Mouse (Mus musculus): ENCODE results near the gene Fosl2. TPM values are rescaled to one million over a fixed set of nuclear protein-coding genes. Genes with fewer than 3 reads are reported as not detected.

The Fosl2 gene
- polyA plus RNA-seq, 1 experiment, result 9.2 TPM

- TF ChIP-seq CTCF (IDR thresholded peaks at IDR 0.05; ENCODE audit: borderline replicate concordance, control insufficient read depth, extremely low read depth, insufficient read depth, low read length, poor library complexity) (no peak), POLR2A (IDR thresholded peaks at IDR 0.05; ENCODE audit: control insufficient read depth, extremely low read depth, insufficient read depth, low read length, poor library complexity) (no peak)
- Histone ChIP-seq H3K27ac (ENCODE audit: control insufficient read depth, insufficient read depth, low read length) (no peak overlapping the region), H3K27me3 (ENCODE audit: control insufficient read depth, insufficient read depth, low read length) (peaks cover 2% of the 10 kb centered on the region; the same call in 1 of the 2 replicates), H3K36me3 (ENCODE audit: control insufficient read depth, insufficient read depth, low read length) (no peaks in the 10 kb centered on the region), H3K4me3 (ENCODE audit: control insufficient read depth, insufficient read depth, low read length) (peak overlapping the region; percentile 10; the same call in 1 of the 2 replicates), H3K4me1 (replicated peaks; ENCODE audit: control insufficient read depth, insufficient read depth, low read length) (peaks cover 20% of the 10 kb centered on the region)
- WGBS, result 8% methylated on average over 12 of the region's 12 CpGs
- DNase-seq, result no peak
Observed at GRCm38 (mm10) chr5:32137106-32137522, 1.5 kb downstream of the Fosl2 start.

- no peaks in the 10 kb centered on the region for H3K36me3 ChIP-seq (ENCODE audit: control insufficient read depth, insufficient read depth, low read length)
- WGBS, result 86% methylated on average over 10 of the region's 10 CpGs
- no peak for DNase-seq
- no peak overlapping the region for H3K4me3 ChIP-seq (ENCODE audit: control insufficient read depth, insufficient read depth, low read length)
- peaks cover 2% of the 10 kb centered on the region; the same call in 1 of the 2 replicates for H3K27me3 ChIP-seq (ENCODE audit: control insufficient read depth, insufficient read depth, low read length)
- H3K27ac ChIP-seq (ENCODE audit: control insufficient read depth, insufficient read depth, low read length), result no peak overlapping the region
- H3K4me1 ChIP-seq (replicated peaks; ENCODE audit: control insufficient read depth, insufficient read depth, low read length), result peaks cover 13% of the 10 kb centered on the region
- TF ChIP-seq POLR2A (IDR thresholded peaks at IDR 0.05; ENCODE audit: control insufficient read depth, extremely low read depth, insufficient read depth, low read length, poor library complexity), result no peak
- TF ChIP-seq CTCF (IDR thresholded peaks at IDR 0.05; ENCODE audit: borderline replicate concordance, control insufficient read depth, extremely low read depth, insufficient read depth, low read length, poor library complexity), result no peak
Observed at GRCm38 (mm10) chr5:32138446-32139195, 3.0 kb downstream of the Fosl2 start.

GRCm38 (mm10) chr5:32139516-32140037 lies 4.0 kb downstream of the Fosl2 start:
- Histone ChIP-seq H3K36me3 (ENCODE audit: control insufficient read depth, insufficient read depth, low read length) (no peaks in the 10 kb centered on the region), H3K4me3 (ENCODE audit: control insufficient read depth, insufficient read depth, low read length) (no peak overlapping the region), H3K27me3 (ENCODE audit: control insufficient read depth, insufficient read depth, low read length) (no peaks in the 10 kb centered on the region; the same call in 1 of the 2 replicates), H3K4me1 (replicated peaks; ENCODE audit: control insufficient read depth, insufficient read depth, low read length) (peaks cover 11% of the 10 kb centered on the region), H3K27ac (ENCODE audit: control insufficient read depth, insufficient read depth, low read length) (no peak overlapping the region)
- 61% methylated on average over 9 of the region's 9 CpGs for WGBS
- peak; percentile 57 for DNase-seq
- TF ChIP-seq POLR2A (IDR thresholded peaks at IDR 0.05; ENCODE audit: control insufficient read depth, extremely low read depth, insufficient read depth, low read length, poor library complexity) (no peak), CTCF (IDR thresholded peaks at IDR 0.05; ENCODE audit: borderline replicate concordance, control insufficient read depth, extremely low read depth, insufficient read depth, low read length, poor library complexity) (0 out of 2 replicates have a peak, but pooled peaks have one; percentile 16)

GRCm38 (mm10) chr5:32141899-32142298 lies 6.3 kb downstream of the Fosl2 start:
- DNase-seq, result no peak
- 92% methylated on average over 2 of the region's 2 CpGs for WGBS
- H3K4me1 ChIP-seq (replicated peaks; ENCODE audit: control insufficient read depth, insufficient read depth, low read length), result no peaks in the 10 kb centered on the region
- TF ChIP-seq CTCF (IDR thresholded peaks at IDR 0.05; ENCODE audit: borderline replicate concordance, control insufficient read depth, extremely low read depth, insufficient read depth, low read length, poor library complexity) (no peak), POLR2A (IDR thresholded peaks at IDR 0.05; ENCODE audit: control insufficient read depth, extremely low read depth, insufficient read depth, low read length, poor library complexity) (no peak)
- no peaks in the 10 kb centered on the region for H3K27me3 ChIP-seq (ENCODE audit: control insufficient read depth, insufficient read depth, low read length)
- H3K4me3 ChIP-seq (ENCODE audit: control insufficient read depth, insufficient read depth, low read length), result no peak overlapping the region
- no peak overlapping the region for H3K27ac ChIP-seq (ENCODE audit: control insufficient read depth, insufficient read depth, low read length)
- H3K36me3 ChIP-seq (ENCODE audit: control insufficient read depth, insufficient read depth, low read length), result no peaks in the 10 kb centered on the region

- no peaks in the 10 kb centered on the region for H3K36me3 ChIP-seq (ENCODE audit: control insufficient read depth, insufficient read depth, low read length)
- no peak for DNase-seq
- no peaks in the 10 kb centered on the region for H3K27me3 ChIP-seq (ENCODE audit: control insufficient read depth, insufficient read depth, low read length)
- no peak overlapping the region for H3K27ac ChIP-seq (ENCODE audit: control insufficient read depth, insufficient read depth, low read length)
- 92% methylated on average over 13 of the region's 13 CpGs for WGBS
- H3K4me3 ChIP-seq (ENCODE audit: control insufficient read depth, insufficient read depth, low read length), result no peak overlapping the region
- no peak for TF ChIP-seq POLR2A (IDR thresholded peaks at IDR 0.05; ENCODE audit: control insufficient read depth, extremely low read depth, insufficient read depth, low read length, poor library complexity)
- TF ChIP-seq CTCF (IDR thresholded peaks at IDR 0.05; ENCODE audit: borderline replicate concordance, control insufficient read depth, extremely low read depth, insufficient read depth, low read length, poor library complexity), result no peak
- no peaks in the 10 kb centered on the region for H3K4me1 ChIP-seq (replicated peaks; ENCODE audit: control insufficient read depth, insufficient read depth, low read length)
Observed at GRCm38 (mm10) chr5:32143433-32143970, 7.9 kb downstream of the Fosl2 start.

- 97% methylated on average over 6 of the region's 6 CpGs for WGBS
Observed at GRCm38 (mm10) chr5:32146281-32146680, 10.7 kb downstream of the Fosl2 start.

More at GRCm38 (mm10) chr5:32146281-32146680, 10.7 kb downstream of the Fosl2 start:
- no peak for DNase-seq
- no peak overlapping the region for H3K4me3 ChIP-seq (ENCODE audit: control insufficient read depth, insufficient read depth, low read length)
- TF ChIP-seq POLR2A (IDR thresholded peaks at IDR 0.05; ENCODE audit: control insufficient read depth, extremely low read depth, insufficient read depth, low read length, poor library complexity), result no peak
- no peak for TF ChIP-seq CTCF (IDR thresholded peaks at IDR 0.05; ENCODE audit: borderline replicate concordance, control insufficient read depth, extremely low read depth, insufficient read depth, low read length, poor library complexity)
- H3K27me3 ChIP-seq (ENCODE audit: control insufficient read depth, insufficient read depth, low read length), result no peaks in the 10 kb centered on the region
- H3K4me1 ChIP-seq (replicated peaks; ENCODE audit: control insufficient read depth, insufficient read depth, low read length), result no peaks in the 10 kb centered on the region
- H3K36me3 ChIP-seq (ENCODE audit: control insufficient read depth, insufficient read depth, low read length), result no peaks in the 10 kb centered on the region
- H3K27ac ChIP-seq (ENCODE audit: control insufficient read depth, insufficient read depth, low read length), result no peak overlapping the region
